Mouse (Mus musculus) E14TG2a.4 (cell line): ENCODE measurements around the gene Mafb.

Experiments used
- CTCF ChIP-seq: conservative IDR thresholded peaks from 2 replicates; pipeline ENCODE4 v1.5.1; 2014; ENCODE audit warnings: low read length
- NANOG ChIP-seq: IDR thresholded peaks from 2 replicates; pipeline ENCODE4 v1.6.1; 2014; ENCODE audit warnings: borderline replicate concordance, low read length, mixed read lengths

- no peak for TF ChIP-seq CTCF
- TF ChIP-seq NANOG, result no peak
These were observed 30.8 kb downstream of the Mafb start for GRCm38 (mm10) chr2:160336053-160336452.
